Mouse (Mus musculus): ENCODE results near the gene Faf1. TPM values are rescaled to one million over a fixed set of nuclear protein-coding genes. Genes with fewer than 3 reads are reported as not detected.

Gene Faf1
- polyA plus RNA-seq, 1 experiment from 2014 or later, result 42.2 TPM

DNA sequence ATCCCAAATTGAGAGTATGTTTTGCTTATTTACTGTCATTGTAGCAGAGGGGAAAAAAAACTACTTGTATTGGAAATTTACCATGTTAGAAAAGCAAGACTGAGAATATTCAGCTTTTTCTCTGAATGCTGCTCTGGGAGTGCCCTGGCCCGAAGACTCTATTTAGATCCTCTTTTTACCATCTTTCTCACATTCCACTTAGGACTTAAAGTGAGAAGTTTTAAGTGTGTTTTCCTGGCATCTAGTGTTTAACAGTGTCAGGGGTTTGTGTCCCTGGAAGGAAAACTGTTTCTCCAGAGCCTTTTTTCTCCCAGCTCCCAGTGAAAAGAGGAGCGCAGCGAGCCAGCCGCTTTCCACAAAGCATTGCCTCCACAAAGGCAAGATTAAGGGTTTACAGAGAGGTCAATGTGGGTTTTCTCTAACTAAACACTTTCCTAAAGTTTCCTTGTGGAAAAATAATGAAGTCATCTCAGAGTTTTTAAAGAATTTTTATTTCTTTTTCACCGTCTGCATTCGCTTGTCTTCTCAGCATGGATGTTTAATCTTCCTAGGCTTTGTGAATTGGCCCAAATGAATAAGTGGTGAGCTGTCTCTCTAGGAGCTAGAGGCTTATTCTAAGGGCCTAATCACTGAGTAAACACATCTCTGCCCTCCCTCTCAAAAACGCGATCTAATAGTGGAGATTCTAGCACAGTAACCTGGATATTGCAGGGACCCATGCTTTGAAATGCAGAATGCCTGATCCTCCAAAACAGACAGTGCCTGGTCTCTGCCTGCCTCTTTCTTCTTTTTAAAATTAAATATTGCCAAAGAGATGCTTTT, 182.4 kb downstream of the Faf1 start:
- WGBS, result 20% methylated on average over 8 of the region's 8 CpGs
- 0 out of 2 replicates have a peak, but pooled peaks cover 2% of the 10 kb centered on the region for H3K4me1 ChIP-seq (ENCODE audit: control insufficient read depth, insufficient read depth, low read length)
- no peaks in the 10 kb centered on the region for H3K27me3 ChIP-seq (ENCODE audit: control insufficient read depth, insufficient read depth, low read length)
- no peak overlapping the region for H3K9ac ChIP-seq (replicated peaks; ENCODE audit: low read depth, low read length)
- no peak overlapping the region for H3K4me2 ChIP-seq (ENCODE audit: low read depth, low read length)
- no peak overlapping the region for H3K27ac ChIP-seq (ENCODE audit: low read depth, low read length)
- no peak overlapping the region for H3K4me3 ChIP-seq (ENCODE audit: low read depth, low read length)
- H3K9me3 ChIP-seq (ENCODE audit: control insufficient read depth, low read length), result no peaks in the 10 kb centered on the region
- no peaks in the 10 kb centered on the region for H3K36me3 ChIP-seq (ENCODE audit: control insufficient read depth, insufficient read depth, low read length)
- ATAC-seq (ENCODE audit: low read depth), result no peak

GRCm38 (mm10) chr4:109859401-109859800, 183.0 kb downstream of the Faf1 start:
- no peak overlapping the region for H3K4me2 ChIP-seq (ENCODE audit: low read depth, low read length)
- no peaks in the 10 kb centered on the region for H3K9me3 ChIP-seq (ENCODE audit: control insufficient read depth, low read length)
- 37% methylated on average over 7 of the region's 7 CpGs for WGBS
- no peak overlapping the region for H3K4me3 ChIP-seq (ENCODE audit: low read depth, low read length)
- H3K9ac ChIP-seq (replicated peaks; ENCODE audit: low read depth, low read length), result no peak overlapping the region
- H3K27me3 ChIP-seq (ENCODE audit: control insufficient read depth, insufficient read depth, low read length), result no peaks in the 10 kb centered on the region
- H3K4me1 ChIP-seq (ENCODE audit: control insufficient read depth, insufficient read depth, low read length), result 0 out of 2 replicates have a peak, but pooled peaks cover 2% of the 10 kb centered on the region
- ATAC-seq (ENCODE audit: low read depth), result no peak
- no peaks in the 10 kb centered on the region for H3K36me3 ChIP-seq (ENCODE audit: control insufficient read depth, insufficient read depth, low read length)
- no peak overlapping the region for H3K27ac ChIP-seq (ENCODE audit: low read depth, low read length)

DNA sequence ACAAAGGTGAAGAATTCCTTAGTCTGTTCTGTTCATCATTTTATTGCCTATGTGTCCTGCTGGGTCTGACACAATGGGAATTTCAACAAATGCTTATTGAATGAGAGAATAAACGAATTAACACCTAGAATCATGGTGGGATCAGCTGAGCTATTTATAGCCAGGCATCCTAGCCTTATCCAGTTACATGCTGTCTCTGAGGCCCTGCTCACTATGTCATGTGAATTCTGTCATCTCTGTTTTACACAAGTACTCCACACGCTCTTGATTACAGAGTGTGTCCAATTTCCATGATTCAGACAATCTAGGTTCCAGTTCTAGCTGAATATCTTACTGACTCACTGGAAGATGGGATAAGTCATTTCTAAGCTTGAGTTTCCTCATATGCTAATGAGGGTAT, 183.9 kb downstream of the Faf1 start:
- WGBS, result 24% methylated on average over 2 of the region's 2 CpGs
- Histone ChIP-seq H3K4me2 (ENCODE audit: low read depth, low read length) (no peak overlapping the region), H3K4me1 (ENCODE audit: control insufficient read depth, insufficient read depth, low read length) (0 out of 2 replicates have a peak, but pooled peaks cover 2% of the 10 kb centered on the region), H3K9ac (replicated peaks; ENCODE audit: low read depth, low read length) (no peak overlapping the region), H3K36me3 (ENCODE audit: control insufficient read depth, insufficient read depth, low read length) (no peaks in the 10 kb centered on the region), H3K27me3 (ENCODE audit: control insufficient read depth, insufficient read depth, low read length) (no peaks in the 10 kb centered on the region), H3K9me3 (ENCODE audit: control insufficient read depth, low read length) (no peaks in the 10 kb centered on the region), H3K4me3 (ENCODE audit: low read depth, low read length) (no peak overlapping the region), H3K27ac (ENCODE audit: low read depth, low read length) (no peak overlapping the region)
- ATAC-seq (ENCODE audit: low read depth), result no peak

DNA sequence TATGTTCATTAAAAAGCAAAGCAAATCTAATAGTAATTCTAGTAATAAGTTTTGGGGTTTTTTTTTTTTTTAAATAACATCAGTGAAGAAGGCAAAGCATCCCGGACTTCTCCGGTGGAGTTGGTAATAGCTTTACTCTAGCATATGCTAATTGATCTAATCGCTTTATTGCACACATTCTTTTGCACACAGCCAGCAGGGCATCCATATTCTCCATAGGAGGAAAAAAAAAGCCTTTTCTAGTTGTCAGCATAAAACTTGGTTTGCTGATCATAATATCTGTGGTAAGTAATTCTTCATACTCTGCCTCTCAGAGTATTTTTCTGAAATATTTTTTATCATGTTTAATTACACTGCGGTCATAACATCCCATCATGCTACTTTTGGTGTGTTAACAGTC, 185.9 kb downstream of the Faf1 start:
- Histone ChIP-seq H3K4me1 (ENCODE audit: control insufficient read depth, insufficient read depth, low read length) (0 out of 2 replicates have a peak, but pooled peaks cover 2% of the 10 kb centered on the region), H3K9ac (replicated peaks; ENCODE audit: low read depth, low read length) (no peak overlapping the region), H3K9me3 (ENCODE audit: control insufficient read depth, low read length) (no peaks in the 10 kb centered on the region), H3K4me2 (ENCODE audit: low read depth, low read length) (no peak overlapping the region), H3K27ac (ENCODE audit: low read depth, low read length) (no peak overlapping the region), H3K27me3 (ENCODE audit: control insufficient read depth, insufficient read depth, low read length) (no peaks in the 10 kb centered on the region), H3K36me3 (ENCODE audit: control insufficient read depth, insufficient read depth, low read length) (no peaks in the 10 kb centered on the region), H3K4me3 (ENCODE audit: low read depth, low read length) (no peak overlapping the region)
- ATAC-seq (ENCODE audit: low read depth), result no peak
- WGBS, result 38% methylated on average over 4 of the region's 4 CpGs

DNA sequence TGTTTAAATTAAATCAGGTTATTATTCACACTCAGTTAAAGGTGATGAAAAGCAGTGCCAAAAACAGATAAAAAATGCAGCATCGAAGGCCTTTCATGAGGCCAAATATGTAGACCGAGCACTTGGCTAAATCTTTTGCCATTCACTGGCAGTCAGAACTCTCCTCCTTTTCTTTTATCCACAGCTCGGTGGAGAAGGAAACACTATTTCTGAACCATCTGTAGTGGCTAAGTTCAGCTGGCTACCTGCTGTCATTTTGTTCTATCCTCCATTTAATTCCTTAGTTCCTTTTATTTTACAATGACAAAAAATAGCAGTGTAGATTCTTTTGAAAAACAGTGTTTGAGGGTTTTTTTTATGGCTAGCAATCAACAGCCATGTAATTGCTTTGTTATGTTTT, 186.6 kb downstream of the Faf1 start:
- Histone ChIP-seq H3K27me3 (ENCODE audit: control insufficient read depth, insufficient read depth, low read length) (no peaks in the 10 kb centered on the region), H3K4me2 (ENCODE audit: low read depth, low read length) (no peak overlapping the region), H3K9me3 (ENCODE audit: control insufficient read depth, low read length) (no peaks in the 10 kb centered on the region), H3K27ac (ENCODE audit: low read depth, low read length) (no peak overlapping the region), H3K36me3 (ENCODE audit: control insufficient read depth, insufficient read depth, low read length) (no peaks in the 10 kb centered on the region), H3K9ac (replicated peaks; ENCODE audit: low read depth, low read length) (no peak overlapping the region), H3K4me3 (ENCODE audit: low read depth, low read length) (no peak overlapping the region), H3K4me1 (ENCODE audit: control insufficient read depth, insufficient read depth, low read length) (0 out of 2 replicates have a peak, but pooled peaks cover 2% of the 10 kb centered on the region)
- ATAC-seq (ENCODE audit: low read depth), result no peak
- 9% methylated on average over 3 of the region's 3 CpGs for WGBS

DNA sequence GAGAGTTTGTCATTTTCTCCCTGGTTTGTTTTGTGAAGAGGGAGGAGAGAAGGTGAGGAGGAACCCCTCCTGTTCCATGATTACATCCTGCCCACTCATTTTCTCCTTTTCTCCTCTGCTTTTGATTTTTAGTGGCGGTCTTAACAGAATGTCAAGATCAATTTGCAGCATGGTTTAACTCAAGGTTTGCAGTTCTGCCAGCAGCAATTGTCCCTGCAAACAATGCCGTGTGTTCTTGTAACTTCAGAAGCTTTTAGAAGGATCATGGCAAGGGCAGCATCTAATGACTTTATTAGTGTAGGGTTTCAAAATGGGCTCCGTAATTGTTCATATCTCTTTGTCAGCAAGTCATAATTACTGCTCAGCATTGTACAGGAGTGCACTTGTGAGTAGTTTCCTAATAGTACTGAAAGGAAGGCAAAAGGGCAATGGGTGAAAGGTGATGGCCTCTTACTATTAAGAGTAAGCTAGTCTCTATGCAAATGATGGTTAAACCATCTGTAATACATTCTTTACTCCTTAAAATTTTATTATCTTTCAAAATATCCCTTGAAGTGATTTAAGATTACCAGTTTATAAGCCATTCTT, 192.6 kb downstream of the Faf1 start:
- no peak for ATAC-seq (ENCODE audit: low read depth)
- no peak overlapping the region for H3K9ac ChIP-seq (replicated peaks; ENCODE audit: low read depth, low read length)
- H3K36me3 ChIP-seq (ENCODE audit: control insufficient read depth, insufficient read depth, low read length), result no peaks in the 10 kb centered on the region
- no peaks in the 10 kb centered on the region for H3K4me1 ChIP-seq (ENCODE audit: control insufficient read depth, insufficient read depth, low read length)
- H3K4me3 ChIP-seq (ENCODE audit: low read depth, low read length), result no peak overlapping the region
- no peaks in the 10 kb centered on the region for H3K9me3 ChIP-seq (ENCODE audit: control insufficient read depth, low read length)
- 36% methylated on average over 3 of the region's 3 CpGs for WGBS
- H3K27ac ChIP-seq (ENCODE audit: low read depth, low read length), result no peak overlapping the region
- H3K4me2 ChIP-seq (ENCODE audit: low read depth, low read length), result no peak overlapping the region
- H3K27me3 ChIP-seq (ENCODE audit: control insufficient read depth, insufficient read depth, low read length), result no peaks in the 10 kb centered on the region

GRCm38 (mm10) chr4:109884333-109884732, 207.9 kb downstream of the Faf1 start:
- Histone ChIP-seq H3K27ac (ENCODE audit: low read depth, low read length) (no peak overlapping the region), H3K9me3 (ENCODE audit: control insufficient read depth, low read length) (no peaks in the 10 kb centered on the region), H3K4me1 (ENCODE audit: control insufficient read depth, insufficient read depth, low read length) (no peaks in the 10 kb centered on the region), H3K4me2 (ENCODE audit: low read depth, low read length) (no peak overlapping the region), H3K36me3 (ENCODE audit: control insufficient read depth, insufficient read depth, low read length) (no peaks in the 10 kb centered on the region), H3K9ac (replicated peaks; ENCODE audit: low read depth, low read length) (no peak overlapping the region), H3K27me3 (ENCODE audit: control insufficient read depth, insufficient read depth, low read length) (no peaks in the 10 kb centered on the region), H3K4me3 (ENCODE audit: low read depth, low read length) (no peak overlapping the region)
- ATAC-seq (ENCODE audit: low read depth), result no peak
- WGBS, result 42% methylated on average over 4 of the region's 4 CpGs

DNA sequence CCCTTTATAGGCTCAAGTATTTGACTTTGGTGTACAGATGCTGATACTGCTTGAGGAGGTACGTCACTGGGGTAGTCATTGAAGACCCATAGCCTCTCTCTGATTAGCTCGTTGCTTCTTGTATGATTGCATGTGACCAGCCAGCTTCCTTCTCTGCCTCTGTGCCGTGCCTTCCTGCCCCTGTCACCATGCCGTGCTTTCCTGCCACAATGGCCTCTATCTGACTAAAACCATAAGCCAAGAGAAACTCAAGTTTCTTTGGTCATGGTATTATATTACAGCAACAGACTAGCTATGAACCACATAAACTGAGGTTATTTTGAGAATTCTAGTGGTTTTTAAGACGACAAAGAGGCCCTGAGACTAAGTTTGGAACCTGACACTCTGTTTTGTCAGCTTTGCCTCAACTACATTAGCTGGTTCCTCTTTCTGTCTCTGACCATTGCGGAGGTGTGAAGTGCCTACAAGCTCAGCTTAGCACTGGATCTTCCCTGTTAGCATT, 211.5 kb downstream of the Faf1 start:
- Histone ChIP-seq H3K27ac (ENCODE audit: low read depth, low read length) (no peak overlapping the region), H3K4me1 (ENCODE audit: control insufficient read depth, insufficient read depth, low read length) (no peaks in the 10 kb centered on the region), H3K4me2 (ENCODE audit: low read depth, low read length) (no peak overlapping the region), H3K9ac (replicated peaks; ENCODE audit: low read depth, low read length) (no peak overlapping the region), H3K36me3 (ENCODE audit: control insufficient read depth, insufficient read depth, low read length) (no peaks in the 10 kb centered on the region), H3K9me3 (ENCODE audit: control insufficient read depth, low read length) (no peaks in the 10 kb centered on the region), H3K4me3 (ENCODE audit: low read depth, low read length) (no peak overlapping the region), H3K27me3 (ENCODE audit: control insufficient read depth, insufficient read depth, low read length) (no peaks in the 10 kb centered on the region)
- WGBS, result 93% methylated on average over 6 of the region's 6 CpGs
- ATAC-seq (ENCODE audit: low read depth), result no peak
